Mouse (Mus musculus): Measurements from ENCODE around the gene Lyrm4.
A peak's percentile ranks its signal among the peaks of the same experiment; 100 is the strongest.

The Lyrm4 gene

DNA sequence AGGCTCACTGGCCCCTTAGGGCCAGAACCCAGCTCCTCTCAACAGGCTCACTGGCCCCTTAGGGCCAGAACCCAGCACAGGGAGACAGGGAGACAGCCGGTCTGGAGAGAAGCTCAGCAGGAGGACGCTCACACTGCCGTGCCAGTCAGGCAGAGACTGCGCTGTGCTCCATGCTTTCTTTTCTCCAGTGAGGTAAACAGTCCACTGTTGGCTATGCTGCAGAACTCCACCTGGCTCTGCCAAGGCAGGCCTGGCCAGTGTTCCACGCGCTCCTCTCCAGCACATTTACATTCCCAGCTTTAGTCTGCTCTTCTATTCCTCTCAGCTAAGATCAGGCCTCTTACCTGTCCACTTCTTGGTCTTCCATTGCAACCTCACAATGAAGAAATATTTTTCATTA lies 11.7 kb downstream of the Lyrm4 start:
- no peak for DNase-seq (ENCODE audit: low spot score in 2 of 2)

- no peak for DNase-seq (ENCODE audit: low spot score in 2 of 2)
These were observed 20.5 kb downstream of the Lyrm4 start for GRCm38 (mm10) chr13:36096684-36097383.

DNA sequence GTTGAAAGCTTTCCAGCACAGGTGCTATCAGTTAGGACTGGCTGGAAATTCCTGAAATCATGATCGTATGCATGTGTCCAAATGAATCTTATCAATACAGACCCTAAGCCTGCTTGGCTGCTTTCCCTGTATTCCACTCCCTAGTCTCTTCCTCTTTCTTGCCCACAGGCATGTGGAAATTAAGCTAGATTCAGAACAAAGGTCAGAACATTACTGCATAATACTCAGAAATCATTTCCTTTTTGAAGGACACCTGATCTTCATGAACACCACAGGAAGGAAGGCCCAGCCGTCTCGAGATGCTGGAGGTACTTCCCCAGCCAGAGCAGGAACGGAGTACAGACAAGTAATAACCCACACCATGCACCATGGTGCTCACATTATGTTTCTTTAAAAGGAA lies 29.2 kb downstream of the Lyrm4 start:
- DNase-seq (ENCODE audit: low spot score in 2 of 2) = no peak

DNA sequence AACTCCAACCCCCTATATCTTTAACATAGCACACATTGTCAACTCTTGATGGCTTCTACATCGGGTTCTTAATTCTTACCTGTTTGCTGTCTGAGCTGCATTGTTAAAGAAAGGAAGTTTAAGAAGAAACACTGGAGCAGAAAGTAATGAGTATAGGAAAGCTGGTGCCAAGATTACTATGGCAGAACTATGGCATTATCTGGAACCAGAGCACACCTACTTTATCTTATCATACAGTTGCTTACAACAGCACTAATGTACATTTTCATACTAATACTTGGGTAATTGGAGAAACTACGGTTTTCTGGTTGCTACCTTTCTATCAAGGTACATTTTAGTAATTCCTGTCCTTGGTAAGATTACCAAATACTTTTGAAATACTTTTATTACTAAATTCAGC lies 29.9 kb downstream of the Lyrm4 start:
- no peak for DNase-seq (ENCODE audit: low spot score in 2 of 2)

DNA sequence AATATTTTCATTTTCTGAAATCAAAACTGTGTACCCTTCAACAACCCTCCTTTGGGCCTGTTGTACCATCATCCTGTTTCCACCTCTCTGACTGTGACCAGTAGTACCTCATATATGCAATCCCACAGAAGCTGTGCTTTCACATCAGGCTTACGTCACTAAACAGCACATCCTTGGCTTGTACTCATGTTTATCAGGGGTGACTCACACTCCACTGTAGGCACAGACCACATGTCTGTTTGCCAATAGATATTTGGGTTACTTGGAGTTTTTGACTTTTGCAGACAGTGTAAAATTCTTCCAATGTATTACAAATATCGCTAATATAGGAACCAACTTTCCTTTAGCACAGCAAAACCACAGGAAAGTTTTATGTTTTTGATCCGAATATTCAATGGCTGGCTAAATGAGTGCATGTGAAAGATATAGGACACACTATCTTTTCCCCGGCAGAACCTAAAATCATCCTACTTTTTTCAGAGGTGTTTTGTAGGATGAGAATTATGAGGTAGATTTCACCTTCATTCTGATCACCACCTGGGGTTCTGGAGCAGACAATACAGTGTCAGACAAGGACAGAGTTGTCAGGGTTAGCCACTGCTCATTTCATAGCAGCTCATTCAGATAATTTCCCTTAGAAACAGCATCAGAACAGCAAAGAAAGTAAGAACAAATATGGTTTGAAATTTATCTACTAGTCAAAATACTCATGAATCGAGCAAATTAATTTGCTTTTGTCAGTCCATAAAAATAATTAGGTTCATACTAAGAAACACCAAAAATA lies 30.5 kb downstream of the Lyrm4 start:
- DNase-seq (ENCODE audit: low spot score in 2 of 2) = no peak

- no peak for DNase-seq (ENCODE audit: low spot score in 2 of 2)
These were observed 31.4 kb downstream of the Lyrm4 start for GRCm38 (mm10) chr13:36085971-36086370.

- no peak for DNase-seq (ENCODE audit: low spot score in 2 of 2)
These were observed 32.6 kb downstream of the Lyrm4 start for GRCm38 (mm10) chr13:36084701-36085100.

- no peak for DNase-seq (ENCODE audit: low spot score in 2 of 2)
These were observed 35.7 kb downstream of the Lyrm4 start for GRCm38 (mm10) chr13:36081591-36081990.

DNA sequence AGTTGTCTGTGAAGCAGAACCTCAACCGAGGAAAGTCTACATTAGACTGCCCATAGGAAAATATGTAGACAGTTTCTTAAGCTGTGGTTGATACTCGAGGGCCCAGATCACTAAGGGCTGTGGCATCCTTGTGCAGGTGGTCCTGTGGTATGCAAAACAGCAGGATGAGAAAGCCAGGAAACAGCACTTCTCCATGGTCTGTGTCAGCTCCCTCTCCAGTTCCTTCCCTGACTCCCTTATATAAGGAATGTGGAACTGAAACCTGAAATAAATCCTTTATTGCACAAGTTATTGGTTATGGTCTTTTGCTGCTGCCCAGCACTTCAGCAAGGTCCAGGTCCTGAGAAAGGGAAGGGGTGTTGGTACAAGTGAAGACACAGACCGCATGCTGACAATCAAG lies 42.8 kb downstream of the Lyrm4 start:
- no peak for DNase-seq (ENCODE audit: low spot score in 2 of 2)

DNA sequence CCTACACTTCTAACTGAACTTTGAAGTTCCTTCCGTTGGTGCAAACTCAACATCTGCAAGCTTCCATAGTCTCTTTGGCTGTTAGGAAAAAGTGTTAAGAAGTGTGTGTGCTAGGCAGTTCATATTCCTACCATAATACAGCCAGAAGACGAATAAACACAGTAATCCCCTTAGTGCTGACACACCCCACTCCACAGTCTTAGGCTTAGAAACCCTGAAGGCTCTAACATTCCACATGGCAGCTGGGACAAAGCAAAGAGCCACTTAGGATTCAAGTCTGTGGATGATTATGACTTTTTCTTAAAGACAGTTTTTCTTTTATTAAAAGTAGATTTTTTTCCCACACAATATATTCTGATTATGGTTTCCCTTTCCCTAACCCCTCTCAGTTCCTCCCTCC lies 50.6 kb downstream of the Lyrm4 start:
- DNase-seq (ENCODE audit: low spot score in 2 of 2) = no peak

DNA sequence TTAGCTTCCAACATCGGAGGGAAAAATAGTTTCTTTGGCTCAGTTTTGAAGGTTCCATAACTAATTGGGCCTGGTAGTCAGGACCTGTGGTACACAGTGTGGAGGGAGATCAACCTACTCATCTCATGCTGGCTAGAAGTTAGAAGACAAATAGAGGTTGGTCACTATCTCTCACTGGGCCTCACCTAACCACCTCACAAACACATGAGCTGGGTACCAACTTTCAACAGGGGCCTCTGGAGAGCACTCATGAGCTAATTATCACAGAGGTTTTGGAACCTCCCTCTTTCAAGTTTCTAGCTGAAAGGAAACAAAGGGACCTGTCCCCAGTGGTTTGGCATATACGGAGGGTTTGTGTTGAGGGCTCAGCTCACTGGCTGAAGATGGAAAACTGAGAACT lies 59.8 kb downstream of the Lyrm4 start:
- DNase-seq (ENCODE audit: low spot score in 2 of 2) = no peak

DNA sequence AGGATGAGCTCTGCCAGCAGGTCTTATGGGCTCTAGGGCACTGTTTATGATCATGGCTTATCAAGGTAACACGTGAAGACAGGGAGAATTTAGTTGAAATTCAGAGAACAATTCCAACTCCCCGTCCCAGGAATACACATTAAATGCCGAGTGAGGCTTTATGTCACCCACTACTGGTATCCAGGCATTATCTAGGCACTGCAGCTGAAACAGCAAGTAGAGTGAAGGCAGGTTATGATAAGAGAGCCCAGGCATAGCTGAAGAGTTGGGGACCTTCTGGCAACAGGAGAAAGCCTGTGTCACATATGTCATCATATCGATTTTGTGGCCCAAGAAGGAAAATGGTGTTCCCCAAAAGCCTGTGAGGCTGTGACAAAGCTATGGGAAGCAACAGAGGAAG lies 60.4 kb downstream of the Lyrm4 start:
- no peak for DNase-seq (ENCODE audit: low spot score in 2 of 2)

GRCm38 (mm10) chr13:36056509-36056908 lies 60.8 kb downstream of the Lyrm4 start:
- no peak for DNase-seq (ENCODE audit: low spot score in 2 of 2)

DNA sequence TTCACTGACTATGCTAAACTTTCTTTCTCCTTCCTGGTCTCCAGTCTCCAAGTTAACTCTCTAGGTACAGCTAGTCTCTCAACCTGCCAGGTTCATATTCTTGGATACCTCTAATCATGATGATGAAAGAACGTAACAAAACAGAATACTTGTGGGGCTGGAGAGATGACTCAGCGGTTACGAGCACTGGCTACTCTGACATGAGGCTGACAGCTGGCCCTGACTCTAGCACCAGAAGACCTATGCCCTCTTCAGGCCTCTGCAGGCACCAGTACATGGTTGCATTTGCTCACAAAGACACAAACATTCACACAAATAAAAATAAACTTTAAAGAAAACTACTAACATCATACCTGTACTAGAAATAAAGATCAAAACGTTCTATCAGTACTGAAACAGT lies 81.8 kb downstream of the Lyrm4 start:
- DNase-seq (ENCODE audit: low spot score in 2 of 2) = no peak

DNA sequence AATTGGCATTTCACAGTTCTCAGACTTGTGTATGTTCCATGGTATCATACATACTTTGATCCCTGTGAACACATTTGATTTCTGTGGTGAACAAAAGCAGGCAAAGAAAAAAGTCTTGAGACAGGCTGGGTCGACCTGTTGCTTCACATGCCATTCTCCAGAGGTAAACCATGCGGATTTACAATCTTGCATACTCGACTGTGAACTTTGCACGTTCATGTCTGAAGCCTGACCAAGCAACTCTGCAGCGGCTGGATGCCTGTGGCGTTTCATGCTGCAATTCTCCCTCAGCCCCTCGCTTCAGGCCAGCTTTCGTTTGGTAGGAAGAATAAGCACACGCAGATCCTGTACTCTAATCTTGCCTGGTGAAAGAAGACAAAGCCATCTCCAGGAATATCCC lies 85.4 kb downstream of the Lyrm4 start:
- DNase-seq (ENCODE audit: low spot score in 2 of 2) = no peak

DNA sequence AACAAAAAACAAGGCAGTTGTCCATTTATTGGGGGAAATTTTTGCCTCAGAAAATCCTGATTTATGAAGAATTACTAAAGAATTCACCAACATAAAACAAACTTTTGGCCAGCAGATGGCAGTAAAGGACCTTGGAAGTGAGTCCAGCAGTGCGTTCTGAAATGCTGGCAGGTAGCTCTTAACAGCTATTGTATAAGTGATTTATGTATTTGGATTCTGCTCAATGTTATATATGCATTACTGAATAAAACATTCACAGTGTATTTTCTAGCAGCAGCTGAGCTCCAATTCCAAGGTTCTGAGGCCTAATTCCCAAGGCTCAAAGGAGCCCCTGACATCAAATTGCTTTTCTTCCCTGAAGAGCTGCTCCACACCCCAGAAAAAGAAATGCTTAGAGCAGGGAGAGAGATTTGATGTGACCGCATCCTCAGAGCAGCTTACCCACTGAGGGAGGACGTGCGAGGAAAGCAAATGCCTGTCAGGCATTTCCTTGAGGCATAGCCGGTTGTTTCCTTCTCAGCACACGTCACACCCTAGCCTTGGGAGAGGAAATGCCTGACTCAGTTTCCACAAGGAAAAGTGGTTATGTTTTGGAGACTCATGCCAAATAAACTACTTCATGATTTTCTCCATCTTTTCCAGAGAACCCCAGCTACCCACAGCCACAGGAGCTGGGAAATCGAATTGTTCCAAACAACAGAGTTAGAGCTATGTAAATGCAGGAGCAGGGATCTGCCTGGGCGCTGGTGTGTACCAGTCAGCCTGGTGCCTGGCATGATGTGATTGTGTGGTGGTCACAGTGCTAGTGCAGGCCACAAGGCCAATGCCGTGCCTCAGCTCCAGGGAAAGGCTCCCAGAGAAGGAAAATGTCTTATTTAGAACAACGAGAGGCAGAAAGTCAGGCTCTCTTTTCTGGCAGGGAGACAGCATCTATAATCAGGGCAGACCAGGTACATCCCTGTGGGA lies 97.7 kb downstream of the Lyrm4 start:
- peak; percentile 23 to 33 for DNase-seq (ENCODE audit: low spot score in 2 of 2)

DNA sequence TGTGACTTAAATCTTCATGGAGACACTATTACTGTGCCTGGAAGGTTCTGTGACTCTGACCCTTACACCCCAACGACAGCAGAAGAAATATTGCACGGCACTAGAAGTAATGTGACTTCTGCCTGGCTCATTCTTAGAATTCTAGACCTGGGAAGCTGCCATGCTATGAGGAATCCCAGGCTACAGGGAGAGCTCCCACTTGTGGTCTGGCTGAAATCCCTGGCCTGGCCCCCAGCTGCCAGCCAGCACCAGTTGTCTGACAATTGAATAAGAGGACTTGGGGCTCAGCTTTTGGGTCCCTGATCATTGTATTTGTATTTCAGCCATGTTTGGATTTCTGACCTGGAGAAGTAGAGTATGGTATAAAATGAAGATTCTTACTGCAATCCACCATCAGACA lies 99.3 kb downstream of the Lyrm4 start:
- no peak for DNase-seq (ENCODE audit: low spot score in 2 of 2)

GRCm38 (mm10) chr13:36015636-36016035 lies 101.7 kb downstream of the Lyrm4 start:
- no peak for DNase-seq (ENCODE audit: low spot score in 2 of 2)

DNA sequence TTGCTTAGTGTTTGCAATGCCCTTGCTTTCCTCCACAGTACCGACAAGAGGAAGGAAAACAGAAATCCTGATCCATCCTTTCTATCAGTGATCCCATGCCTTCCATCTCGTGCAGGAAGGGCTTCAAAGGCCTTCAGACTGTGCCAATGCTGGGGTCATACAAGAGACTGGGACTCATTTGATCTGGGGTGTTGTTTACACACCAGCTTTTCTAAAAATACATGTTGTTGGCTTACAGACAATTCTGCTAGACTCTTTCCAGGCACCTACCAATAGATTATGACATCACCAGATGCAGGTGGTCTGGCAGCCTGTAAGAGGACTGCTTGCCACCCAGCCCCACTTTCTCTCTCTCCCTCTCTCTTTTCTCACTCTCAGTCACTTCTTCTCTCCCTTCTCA lies 107.3 kb downstream of the Lyrm4 start:
- no peak for DNase-seq (ENCODE audit: low spot score in 2 of 2)

DNA sequence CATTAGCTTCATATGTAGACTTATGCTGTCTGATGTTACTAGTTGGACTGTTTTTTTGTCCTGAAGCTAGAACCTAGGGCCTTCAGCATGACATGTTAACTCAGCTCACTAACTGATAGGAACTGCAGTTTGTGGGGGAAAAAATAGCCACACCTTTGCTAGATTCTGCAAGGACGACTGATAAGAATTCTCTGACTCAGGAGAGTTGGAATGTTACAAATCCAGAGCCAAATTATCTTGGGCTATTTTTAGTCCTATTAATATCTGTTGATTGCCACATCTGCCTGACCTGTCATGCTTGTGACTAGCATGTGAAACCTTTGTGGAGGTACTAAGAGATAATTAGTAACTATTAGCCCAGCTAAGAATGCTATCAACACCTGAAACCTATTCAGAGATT lies 116.5 kb downstream of the Lyrm4 start:
- DNase-seq (ENCODE audit: low spot score in 2 of 2) = no peak

- DNase-seq (ENCODE audit: low spot score in 2 of 2) = no peak
These were observed 119.7 kb downstream of the Lyrm4 start for GRCm38 (mm10) chr13:35997606-35998005.

- DNase-seq (ENCODE audit: low spot score in 2 of 2) = no peak
These were observed 121.5 kb downstream of the Lyrm4 start for GRCm38 (mm10) chr13:35995696-35996426.
